Mouse (Mus musculus) duodenum, adult 2 months (tissue): ENCODE results near the gene Ppfibp2. TPM values are rescaled to one million over a fixed set of nuclear protein-coding genes. Genes with fewer than 3 reads are reported as not detected.

Source experiments
- polyA plus RNA-seq: library from polyadenylated mRNA; depleted of rRNA; stranded (reverse); fragments of >200 nt; gene quantifications from 2 replicates; pipeline ENCODE4 v1.2.3, GENCODE M21; 2012; ENCODE audit warnings: low replicate concordance; rRNA removed

The Ppfibp2 gene
- 6.6 and 7.9 TPM in 2 replicates for polyA plus RNA-seq

GRCm38 (mm10) chr7:107594857-107595402 is at the start of gene Ppfibp2:
Gene Ppfibp2 (plus strand): TSS chr7:107595207.

DNA sequence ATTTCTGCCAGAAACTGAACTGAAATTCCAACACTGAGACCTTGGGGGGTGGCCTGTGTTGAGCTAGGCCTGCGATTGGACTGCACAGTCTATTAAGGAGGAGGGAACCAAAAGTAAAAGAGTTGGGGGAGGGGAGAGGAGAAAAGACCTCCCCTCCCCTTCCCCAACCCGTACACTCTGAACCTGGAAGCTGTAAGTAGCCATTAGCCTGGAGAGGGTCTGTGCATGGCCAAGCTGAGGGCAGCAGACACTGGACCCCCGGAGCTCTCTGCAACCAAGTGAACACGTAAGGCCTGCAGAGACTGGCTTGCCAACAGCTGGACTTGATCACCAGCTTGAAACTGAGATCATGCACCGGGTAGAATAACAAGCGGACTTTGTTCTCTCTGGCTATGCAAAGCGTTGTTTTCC is 27.7 kb upstream of the Ppfibp2 start, which contains the start of gene Olfml1:
Olfml1 (plus strand) TSS at position 186 of the 411 bp plus-strand sequence.

DNA sequence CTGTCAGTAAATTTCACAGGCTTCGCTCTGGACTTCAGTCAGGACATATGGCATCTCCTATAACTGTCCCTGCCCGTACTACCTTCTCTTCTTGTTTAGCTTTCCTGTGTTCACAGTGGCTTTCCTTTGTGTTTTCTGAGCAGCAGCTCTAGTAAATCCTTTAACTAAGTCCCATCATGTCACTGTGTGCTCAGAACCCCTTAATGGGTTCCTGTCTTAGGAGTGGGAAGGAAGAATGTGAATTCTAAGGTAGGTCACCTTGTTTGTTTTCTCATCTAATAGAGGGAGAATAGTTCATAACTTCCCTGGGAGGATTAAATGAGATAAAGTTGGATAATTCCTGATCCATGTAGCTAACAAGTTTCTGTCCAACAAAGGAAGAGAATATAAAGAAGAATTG is 30.1 kb downstream of the Ppfibp2 start, which contains the start of gene 5330417H12Rik:
5330417H12Rik (minus strand) TSS at position 101 of the 400 bp plus-strand sequence.

GRCm38 (mm10) chr7:107757308-107758151 is 162.5 kb downstream of the Ppfibp2 start, which contains the start of gene Cyb5r2:
Gene Cyb5r2 (minus strand): TSS chr7:107758032.

Other genes with a start within 250 kb of the Ppfibp2 start
- gene Syt9, start 224.5 kb upstream of the Ppfibp2 start, polyA plus RNA-seq, result 0.18 and 0.30 TPM in 2 replicates
- gene Olfml1, start 27.8 kb upstream of the Ppfibp2 start, polyA plus RNA-seq, result 0.33 and 0.51 TPM in 2 replicates
- not detected in 2 replicates for gene 5330417H12Rik, start 30.0 kb downstream of the Ppfibp2 start, polyA plus RNA-seq
- 0.04 TPM in 1 of 2 replicates, not detected in the other for gene Cyb5r2, start 162.8 kb downstream of the Ppfibp2 start, polyA plus RNA-seq
- not detected in 2 replicates for gene Ovch2, start 206.0 kb downstream of the Ppfibp2 start, polyA plus RNA-seq
- not detected in 2 replicates for gene Olfr467, start 217.1 kb downstream of the Ppfibp2 start, polyA plus RNA-seq
- not detected in 2 replicates for gene Olfr469, start 230.3 kb downstream of the Ppfibp2 start, polyA plus RNA-seq